Mouse (Mus musculus): ENCODE measurements at regions not wholly inside any gene's neighbourhood (a gene's known extent, or its start where the extent isn't known, plus 50 kb on each side); places are given as distances from the start of the nearest gene placed in this dataset.

- TF ChIP-seq ZC3H11A (IDR thresholded peaks at IDR 0.05; ENCODE audit: borderline replicate concordance, low read depth, low read length) (no peak), HCFC1 (IDR thresholded peaks at IDR 0.05; ENCODE audit: borderline replicate concordance, insufficient read depth, low read length) (no peak), MAFK (IDR thresholded peaks at IDR 0.05; ENCODE audit: insufficient read depth, low read depth, low read length) (no peak), ZNF384 (IDR thresholded peaks at IDR 0.05; ENCODE audit: low read depth, low read length) (no peak), CHD2 (IDR thresholded peaks at IDR 0.05; ENCODE audit: low read depth, low read length) (no peak)
These were observed 366.8 kb downstream of the Vrk1 start for GRCm38 (mm10) chr12:106376783-106377182.

Measured in ES-E14 (cell line).